8 mouse cellular contexts compared by ENCODE assay signal in genomic region chr7:4789436-4789935, GRCm38 (mm10). TPM values are rescaled to one million over a fixed set of nuclear protein-coding genes. Genes with fewer than 3 reads are reported as not detected.
DNase-seq lines count a peak whose midpoint lies in the region; ATAC-seq and TF ChIP-seq lines count a peak whose summit lies in the region.

TSS of gene Tmem238 (minus strand) at chr7:4789656.

- H3K27me3 ChIP-seq in embryonic facial prominence, embryonic 14.5 days (replicated peaks; ENCODE audit: control insufficient read depth, insufficient read depth, low read length) = no peaks in the 10 kb centered on the region; the same call in 1 of the 2 replicates
- no peaks in the 10 kb centered on the region for H3K27me3 ChIP-seq in stomach, postnatal 0 days (ENCODE audit: control insufficient read depth, insufficient read depth, low read length)

- H3K9ac ChIP-seq in embryonic facial prominence, embryonic 14.5 days (ENCODE audit: low read depth, low read length) = peak within 1 kb of the TSS; percentile 79
- H3K9ac ChIP-seq in stomach, postnatal 0 days (ENCODE audit: low read length) = peak within 1 kb of the TSS; percentile 86

- intact Hi-C loops in heart, postnatal 14 days (cut with DNase I) = loop anchor here (2.0 kb wide), 1 partner anchor 49 kb away; the partner anchor contains the start of gene Kmt5c

- no peaks in the 10 kb centered on the region for H3K9me3 ChIP-seq in embryonic facial prominence, embryonic 14.5 days (ENCODE audit: control insufficient read depth, low read length)
- H3K9me3 ChIP-seq in stomach, postnatal 0 days (ENCODE audit: control insufficient read depth, low read length) = no peaks in the 10 kb centered on the region

- H3K4me2 ChIP-seq in embryonic facial prominence, embryonic 14.5 days (ENCODE audit: low read depth, low read length) = peak within 1 kb of the TSS; percentile 96
- H3K4me2 ChIP-seq in stomach, postnatal 0 days (replicated peaks; ENCODE audit: low read depth) = peak within 1 kb of the TSS; percentile 86

- ATAC-seq in embryonic facial prominence, embryonic 14.5 days (ENCODE audit: low read depth) = 0 out of 2 replicates have a peak, but pooled peaks have one; percentile 12
- peak; percentile 8; the same call in 1 of the 2 replicates for ATAC-seq in megakaryocyte progenitor cell, adult 5-6 weeks (replicated peaks; ENCODE audit: poor library complexity)
- ATAC-seq in stomach, postnatal 0 days (ENCODE audit: low FRiP score, low TSS enrichment) = peak; percentile 80
- ATAC-seq in frontal cortex, adult (ENCODE audit: low TSS enrichment) = no peak

- peak within 1 kb of the TSS; percentile 61 for H3K4me3 ChIP-seq in embryonic facial prominence, embryonic 14.5 days (ENCODE audit: low read depth, low read length)
- H3K4me3 ChIP-seq in stomach, postnatal 0 days (ENCODE audit: low read depth, low read length) = peak within 1 kb of the TSS; percentile 59

- TF ChIP-seq EP300 in stomach, postnatal 0 days (optimal IDR thresholded peaks at IDR 0.05) = no peak

- peaks cover 10% of the 10 kb centered on the region for H3K4me1 ChIP-seq in embryonic facial prominence, embryonic 14.5 days (ENCODE audit: control insufficient read depth, insufficient read depth, low read length)
- peaks cover 4% of the 10 kb centered on the region; the same call in 1 of the 2 replicates for H3K4me1 ChIP-seq in stomach, postnatal 0 days (replicated peaks; ENCODE audit: control insufficient read depth, insufficient read depth)

- peak within 1 kb of the TSS; percentile 44 for H3K27ac ChIP-seq in embryonic facial prominence, embryonic 14.5 days (replicated peaks; ENCODE audit: low read depth, low read length)
- peak within 1 kb of the TSS; percentile 92 for H3K27ac ChIP-seq in stomach, postnatal 0 days (replicated peaks)

- TF ChIP-seq CTCF in stomach, postnatal 0 days (IDR thresholded peaks at IDR 0.05; ENCODE audit: low read depth) = no peak

- peaks cover 9% of the 10 kb centered on the region for H3K36me3 ChIP-seq in embryonic facial prominence, embryonic 14.5 days (ENCODE audit: control insufficient read depth, insufficient read depth, low read length)
- peaks cover 2% of the 10 kb centered on the region; the same call in 1 of the 2 replicates for H3K36me3 ChIP-seq in stomach, postnatal 0 days (ENCODE audit: control insufficient read depth, insufficient read depth, low read length)

- WGBS in embryonic facial prominence, embryonic 14.5 days = 14% methylated on average over 16 of the region's 40 CpGs
- 5% methylated on average over 40 of the region's 40 CpGs for WGBS in large intestine, adult 2 months
- WGBS in stomach, postnatal 0 days = 7% methylated on average over 37 of the region's 40 CpGs

- DNase-seq in ovary, adult 18-20 months (ENCODE audit: low spot score) = peak; percentile 20
- DNase-seq in ovary, postnatal 36 days (ENCODE audit: low spot score) = no peak
- no peak for DNase-seq in embryonic facial prominence, embryonic 14.5 days (ENCODE audit: low spot score)
- peak; percentile 62 to 64 for DNase-seq in heart, postnatal 14 days
- DNase-seq in large intestine, adult 2 months (ENCODE audit: low read depth, low spot score) = no peak
- DNase-seq in stomach, postnatal 0 days (ENCODE audit: low spot score) = peak; percentile 93

RNA-seq across cellular contexts. Expression of gene Tmem238, which starts in this region (rescaled TPM):
- 5.5 and 6.6 TPM in 2 replicates for polyA plus RNA-seq in embryonic facial prominence, embryonic 14.5 days (2014; fragmentation: Nextera tagmentation; extraction: Ambion mirVana)
- 1 to 10 TPM; 4.2 to 4.3 TPM for total RNA-seq in heart, postnatal 14 days (2021)
- 81.4 and 90.8 TPM in 2 replicates for polyA plus RNA-seq in large intestine, adult 2 months (2012; rRNA removed)
- 6.2 and 10.5 TPM in 2 replicates for total RNA-seq in megakaryocyte progenitor cell, adult 5-6 weeks (2015)
- 5.4 and 5.5 TPM in 2 replicates for total RNA-seq in megakaryocyte progenitor cell, adult 5-6 weeks (2017)
- 69.0 and 70.7 TPM in 2 replicates for polyA plus RNA-seq in stomach, postnatal 0 days (2015; fragmentation: Nextera tagmentation; extraction: Ambion mirVana)

Comparison
In these comparisons a context has a peak if more than half of its experiments do, and no peak if none do; other contexts are left out.
1. DNase-seq: peak in ovary, adult 18-20 months (single experiment), heart, postnatal 14 days (2 of 2) and stomach, postnatal 0 days (single experiment); none in ovary, postnatal 36 days (single experiment), embryonic facial prominence, embryonic 14.5 days (single experiment) and large intestine, adult 2 months (single experiment).